Mouse (Mus musculus) cerebellum, adult 2 months (tissue): ENCODE measurements at regions not wholly inside any gene's neighbourhood (a gene's known extent, or its start where the extent isn't known, plus 50 kb on each side); places are given as distances from the start of the nearest gene placed in this dataset.

Experiments used
- CTCF ChIP-seq: fragments of 200-500 bp; IDR thresholded peaks from 2 replicates; pipeline ENCODE4 v1.5.1; 2011; ENCODE audit warnings: low read depth, mild to moderate bottlenecking, control low read depth, low read length, moderate library complexity, borderline replicate concordance; ENCODE audit not compliant: insufficient read depth
- POLR2A ChIP-seq: fragments of 200-500 bp; IDR thresholded peaks from 2 replicates; pipeline ENCODE4 v1.6.1; 2011; ENCODE audit warnings: low read length, control low read depth, borderline replicate concordance; ENCODE audit not compliant: insufficient read depth

DNA sequence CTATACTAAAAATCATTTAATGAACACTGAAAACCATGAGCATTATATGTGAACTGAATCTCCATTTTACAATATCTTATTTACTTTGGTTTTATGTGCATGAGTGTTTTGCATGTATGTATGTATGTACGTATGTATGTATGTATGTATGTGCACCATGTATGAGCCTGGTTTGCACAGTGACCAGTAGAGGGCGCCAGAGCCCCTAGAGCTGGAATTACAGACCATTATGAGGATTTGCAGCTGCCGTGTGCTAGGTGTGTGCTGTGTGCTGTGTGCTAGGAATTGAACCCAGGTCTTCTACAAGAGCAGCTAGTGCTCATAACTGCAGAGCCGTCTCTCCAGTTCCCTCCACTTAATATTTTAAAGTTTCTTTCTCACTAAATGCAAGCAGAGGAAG lies 147.5 kb upstream of the Gm6657 start:
- TF ChIP-seq CTCF, result no peak
- no peak for TF ChIP-seq POLR2A
